Mouse (Mus musculus): ENCODE data around the gene Mrnip. TPM values are rescaled to one million over a fixed set of nuclear protein-coding genes. Genes with fewer than 3 reads are reported as not detected.

The Mrnip gene
- polyA plus RNA-seq, 2 experiments from 2014 or later, result 7.9 to 11.7 TPM

- ATAC-seq, result no peak
These were observed 52.2 kb downstream of the Mrnip start for GRCm38 (mm10) chr11:50226406-50226805.

GRCm38 (mm10) chr11:50227226-50227625 lies 53.0 kb downstream of the Mrnip start:
- no peak for ATAC-seq

GRCm38 (mm10) chr11:50227736-50228135 lies 53.5 kb downstream of the Mrnip start:
- ATAC-seq, result no peak

- ATAC-seq, result no peak
These were observed 54.5 kb downstream of the Mrnip start for GRCm38 (mm10) chr11:50228772-50229171.

- no peak for ATAC-seq
These were observed 55.1 kb downstream of the Mrnip start for GRCm38 (mm10) chr11:50229252-50229910.

GRCm38 (mm10) chr11:50230481-50231304 lies 56.4 kb downstream of the Mrnip start:
- ATAC-seq, result peak; percentile 29

- peak; percentile 64 for ATAC-seq
These were observed 57.2 kb downstream of the Mrnip start for GRCm38 (mm10) chr11:50231411-50231810.

- no peak for ATAC-seq
These were observed 58.8 kb downstream of the Mrnip start for GRCm38 (mm10) chr11:50233022-50233421.

GRCm38 (mm10) chr11:50233993-50234392 lies 59.7 kb downstream of the Mrnip start:
- no peak for ATAC-seq

GRCm38 (mm10) chr11:50234606-50235005 lies 60.4 kb downstream of the Mrnip start:
- no peak for ATAC-seq

- peak; percentile 93 for ATAC-seq
These were observed 62.3 kb downstream of the Mrnip start for GRCm38 (mm10) chr11:50236540-50236936.

GRCm38 (mm10) chr11:50236937-50237835 lies 62.9 kb downstream of the Mrnip start:
- peak; percentile 56 for ATAC-seq

GRCm38 (mm10) chr11:50238324-50238723 lies 64.1 kb downstream of the Mrnip start, which contains the start of gene Ltc4s:
TSS of gene Ltc4s (minus strand) at chr11:50238616.
- ATAC-seq, result no peak

- no peak for ATAC-seq
These were observed 64.9 kb downstream of the Mrnip start for GRCm38 (mm10) chr11:50238821-50239791.

GRCm38 (mm10) chr11:50240235-50240911 lies 66.1 kb downstream of the Mrnip start:
- ATAC-seq, result no peak

GRCm38 (mm10) chr11:50243926-50244325 lies 69.7 kb downstream of the Mrnip start:
- no peak for ATAC-seq

GRCm38 (mm10) chr11:50245269-50245668 lies 71.0 kb downstream of the Mrnip start:
- ATAC-seq, result no peak

- ATAC-seq, result no peak
These were observed 74.4 kb downstream of the Mrnip start for GRCm38 (mm10) chr11:50248473-50249171.
